Mouse (Mus musculus): ENCODE results near the gene Bcl6b. TPM values are rescaled to one million over a fixed set of nuclear protein-coding genes. Genes with fewer than 3 reads are reported as not detected.

Bcl6b gene
- polyA plus RNA-seq, 1 experiment: 0.70 TPM

GRCm38 (mm10) chr11:70180496-70180895 lies 49.1 kb downstream of the Bcl6b start:
- no peak for TF ChIP-seq POLR2A (IDR thresholded peaks at IDR 0.05; ENCODE audit: borderline replicate concordance, low read depth, low read length)
- TF ChIP-seq CTCF (IDR thresholded peaks at IDR 0.05; ENCODE audit: low read depth, low read length): no peak
- Histone ChIP-seq H3K27ac (ENCODE audit: insufficient read depth, low read depth, low read length) (no peak overlapping the region), H3K4me3 (ENCODE audit: insufficient read depth, low read length) (no peak overlapping the region)

GRCm38 (mm10) chr11:70179401-70179800 lies 50.2 kb downstream of the Bcl6b start:
- Histone ChIP-seq H3K4me1 (ENCODE audit: control insufficient read depth, insufficient read depth, low read length) (peaks cover 22% of the 10 kb centered on the region), H3K27ac (ENCODE audit: insufficient read depth, low read depth, low read length) (no peak overlapping the region), H3K4me3 (ENCODE audit: insufficient read depth, low read length) (no peak overlapping the region)
- TF ChIP-seq POLR2A (IDR thresholded peaks at IDR 0.05; ENCODE audit: borderline replicate concordance, low read depth, low read length) (no peak), CTCF (IDR thresholded peaks at IDR 0.05; ENCODE audit: low read depth, low read length) (peak; percentile 35; the same call in 1 of the 2 replicates)

More at GRCm38 (mm10) chr11:70180496-70180895, 49.1 kb downstream of the Bcl6b start:
- H3K4me1 ChIP-seq (ENCODE audit: control insufficient read depth, insufficient read depth, low read length): peaks cover 25% of the 10 kb centered on the region

- peaks cover 22% of the 10 kb centered on the region for H3K4me1 ChIP-seq (ENCODE audit: control insufficient read depth, insufficient read depth, low read length)
- TF ChIP-seq CTCF (IDR thresholded peaks at IDR 0.05; ENCODE audit: low read depth, low read length): no peak
- TF ChIP-seq POLR2A (IDR thresholded peaks at IDR 0.05; ENCODE audit: borderline replicate concordance, low read depth, low read length): no peak
- H3K4me3 ChIP-seq (ENCODE audit: insufficient read depth, low read length): no peak overlapping the region
- H3K27ac ChIP-seq (ENCODE audit: insufficient read depth, low read depth, low read length): no peak overlapping the region
Observed at GRCm38 (mm10) chr11:70178756-70179155, 50.8 kb downstream of the Bcl6b start.

GRCm38 (mm10) chr11:70178311-70178710 lies 51.3 kb downstream of the Bcl6b start:
- H3K4me3 ChIP-seq (ENCODE audit: insufficient read depth, low read length): no peak overlapping the region
- no peak overlapping the region for H3K27ac ChIP-seq (ENCODE audit: insufficient read depth, low read depth, low read length)
- H3K4me1 ChIP-seq (ENCODE audit: control insufficient read depth, insufficient read depth, low read length): peaks cover 19% of the 10 kb centered on the region
- TF ChIP-seq CTCF (IDR thresholded peaks at IDR 0.05; ENCODE audit: low read depth, low read length) (no peak), POLR2A (IDR thresholded peaks at IDR 0.05; ENCODE audit: borderline replicate concordance, low read depth, low read length) (no peak)

GRCm38 (mm10) chr11:70177647-70178046 lies 52.0 kb downstream of the Bcl6b start:
- Histone ChIP-seq H3K4me3 (ENCODE audit: insufficient read depth, low read length) (no peak overlapping the region), H3K4me1 (ENCODE audit: control insufficient read depth, insufficient read depth, low read length) (peaks cover 12% of the 10 kb centered on the region), H3K27ac (ENCODE audit: insufficient read depth, low read depth, low read length) (no peak overlapping the region)
- TF ChIP-seq CTCF (IDR thresholded peaks at IDR 0.05; ENCODE audit: low read depth, low read length) (peak; percentile 51), POLR2A (IDR thresholded peaks at IDR 0.05; ENCODE audit: borderline replicate concordance, low read depth, low read length) (no peak)

GRCm38 (mm10) chr11:70174491-70174890 lies 55.1 kb downstream of the Bcl6b start:
- TF ChIP-seq POLR2A (IDR thresholded peaks at IDR 0.05; ENCODE audit: borderline replicate concordance, low read depth, low read length) (no peak), CTCF (IDR thresholded peaks at IDR 0.05; ENCODE audit: low read depth, low read length) (no peak)
- Histone ChIP-seq H3K4me3 (ENCODE audit: insufficient read depth, low read length) (no peak overlapping the region), H3K27ac (ENCODE audit: insufficient read depth, low read depth, low read length) (peak overlapping the region; percentile 29), H3K4me1 (ENCODE audit: control insufficient read depth, insufficient read depth, low read length) (peaks cover 10% of the 10 kb centered on the region)

Other genes with a start within 250 kb of the Bcl6b start
- 176 and 194 TPM in 2 replicates for gene Ctdnep1, start 248.6 kb downstream of the Bcl6b start, polyA plus RNA-seq (2012; ENCODE audit: insufficient read depth, insufficient read length, missing spikeins)
- gene Elp5, start 247.3 kb downstream of the Bcl6b start, polyA plus RNA-seq (2012; ENCODE audit: insufficient read depth, insufficient read length, missing spikeins): 41.4 and 49.8 TPM in 2 replicates
- 1,001 and 1,002 TPM in 2 replicates for gene Gabarap, start 238.7 kb downstream of the Bcl6b start, polyA plus RNA-seq (2012; ENCODE audit: insufficient read depth, insufficient read length, missing spikeins)
- 77.6 and 78.1 TPM in 2 replicates for gene Phf23, start 234.0 kb downstream of the Bcl6b start, polyA plus RNA-seq (2012; ENCODE audit: insufficient read depth, insufficient read length, missing spikeins)
- 20.4 and 25.8 TPM in 2 replicates for gene Dvl2, start 229.2 kb downstream of the Bcl6b start, polyA plus RNA-seq (2012; ENCODE audit: insufficient read depth, insufficient read length, missing spikeins)
- gene Acadvl, start 214.4 kb downstream of the Bcl6b start, polyA plus RNA-seq (2012; ENCODE audit: insufficient read depth, insufficient read length, missing spikeins): 46.4 and 51.3 TPM in 2 replicates
- gene Dlg4, start 212.9 kb downstream of the Bcl6b start, polyA plus RNA-seq (2012; ENCODE audit: insufficient read depth, insufficient read length, missing spikeins): 31.1 and 34.0 TPM in 2 replicates
- gene Asgr1, start 175.7 kb downstream of the Bcl6b start, polyA plus RNA-seq (2012; ENCODE audit: insufficient read depth, insufficient read length, missing spikeins): not detected in 2 replicates
- gene Asgr2, start 137.2 kb downstream of the Bcl6b start, polyA plus RNA-seq (2012; ENCODE audit: insufficient read depth, insufficient read length, missing spikeins): 1.4 and 2.3 TPM in 2 replicates
- gene Mgl2, start 99.5 kb downstream of the Bcl6b start, polyA plus RNA-seq (2012; ENCODE audit: insufficient read depth, insufficient read length, missing spikeins): 7.7 and 7.8 TPM in 2 replicates
- gene Clec10a, start 73.6 kb downstream of the Bcl6b start, polyA plus RNA-seq (2012; ENCODE audit: insufficient read depth, insufficient read length, missing spikeins): 106 and 116 TPM in 2 replicates
- not detected in 2 replicates for gene Slc16a11, start 17.0 kb downstream of the Bcl6b start, polyA plus RNA-seq (2012; ENCODE audit: insufficient read depth, insufficient read length, missing spikeins)
- 6.1 and 8.5 TPM in 2 replicates for gene Slc16a13, start 8.7 kb downstream of the Bcl6b start, polyA plus RNA-seq (2012; ENCODE audit: insufficient read depth, insufficient read length, missing spikeins)
- 49.9 and 53.0 TPM in 2 replicates for gene 0610010K14Rik, start 8.1 kb upstream of the Bcl6b start, polyA plus RNA-seq (2012; ENCODE audit: insufficient read depth, insufficient read length, missing spikeins)
- 3.3 and 4.8 TPM in 2 replicates for gene Gm21988, start 10.0 kb upstream of the Bcl6b start, polyA plus RNA-seq (2012; ENCODE audit: insufficient read depth, insufficient read length, missing spikeins)
- gene Rnasek, start 10.0 kb upstream of the Bcl6b start, polyA plus RNA-seq (2012; ENCODE audit: insufficient read depth, insufficient read length, missing spikeins): 322 and 354 TPM in 2 replicates
- gene Alox12, start 25.6 kb upstream of the Bcl6b start, polyA plus RNA-seq (2012; ENCODE audit: insufficient read depth, insufficient read length, missing spikeins): 0.27 TPM in 1 of 2 replicates, not detected in the other
- not detected in 2 replicates for gene Alox12e, start 92.8 kb upstream of the Bcl6b start, polyA plus RNA-seq (2012; ENCODE audit: insufficient read depth, insufficient read length, missing spikeins)
- gene Alox15, start 122.2 kb upstream of the Bcl6b start, polyA plus RNA-seq (2012; ENCODE audit: insufficient read depth, insufficient read length, missing spikeins): 0.46 TPM in 1 of 2 replicates, not detected in the other
- 19.3 and 21.2 TPM in 2 replicates for gene Pelp1, start 180.2 kb upstream of the Bcl6b start, polyA plus RNA-seq (2012; ENCODE audit: insufficient read depth, insufficient read length, missing spikeins)
- 520 and 549 TPM in 2 replicates for gene Arrb2, start 202.8 kb upstream of the Bcl6b start, polyA plus RNA-seq (2012; ENCODE audit: insufficient read depth, insufficient read length, missing spikeins)
- 40.5 and 41.6 TPM in 2 replicates for gene Med11, start 222.1 kb upstream of the Bcl6b start, polyA plus RNA-seq (2012; ENCODE audit: insufficient read depth, insufficient read length, missing spikeins)
- gene Zmynd15, start 229.6 kb upstream of the Bcl6b start, polyA plus RNA-seq (2012; ENCODE audit: insufficient read depth, insufficient read length, missing spikeins): 21.7 and 23.7 TPM in 2 replicates
- gene Cxcl16, start 230.2 kb upstream of the Bcl6b start, polyA plus RNA-seq (2012; ENCODE audit: insufficient read depth, insufficient read length, missing spikeins): 434 and 456 TPM in 2 replicates